Mouse (Mus musculus): ENCODE measurements around the gene Sytl2.

DNA sequence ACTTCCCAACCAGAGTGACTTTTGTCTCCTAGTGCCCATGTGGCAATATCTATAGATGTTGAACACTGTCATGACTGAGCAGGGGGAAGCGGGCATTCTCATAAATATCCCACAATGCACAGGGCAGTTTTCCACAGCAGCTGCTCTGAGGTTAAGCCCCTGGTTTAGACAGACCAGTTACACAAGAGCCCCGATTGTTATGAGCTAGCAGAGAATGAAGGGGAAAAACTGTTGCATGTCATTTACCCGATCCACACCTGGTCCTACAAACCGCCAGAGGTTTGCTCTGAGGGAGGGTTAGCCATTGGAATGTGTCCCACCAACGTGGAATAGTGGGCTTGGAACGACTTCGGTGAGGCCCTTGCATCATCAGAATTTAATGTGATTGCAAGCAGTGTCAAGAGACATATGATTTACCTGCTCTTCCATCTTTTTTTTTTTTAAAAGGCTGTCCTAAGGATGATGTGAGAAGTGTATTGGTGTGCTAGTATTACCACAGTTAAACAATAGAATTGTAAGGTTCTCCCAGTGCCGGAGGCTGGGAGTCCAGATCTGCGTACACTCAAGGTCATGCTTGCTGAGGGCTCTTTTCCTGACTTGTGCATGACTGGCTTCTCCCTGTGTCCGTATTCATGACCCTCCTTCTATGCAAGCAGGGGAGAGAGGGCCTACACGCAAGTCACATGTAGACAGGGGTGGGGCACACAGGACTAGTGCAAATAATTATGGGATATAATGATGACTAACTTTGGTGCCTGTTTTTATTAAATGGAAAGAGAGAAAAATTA, 20.1 kb upstream of the Sytl2 start:
- TF ChIP-seq CTCF (conservative IDR thresholded peaks at IDR 0.05; ENCODE audit: low read length) = no peak
- no peak for TF ChIP-seq NANOG (IDR thresholded peaks at IDR 0.05; ENCODE audit: borderline replicate concordance, low read length)
